Mouse (Mus musculus): ENCODE data around the gene Pfkfb4.

GRCm38 (mm10) chr9:108991428-108992084 is at the start of gene Pfkfb4:
- TF ChIP-seq MAFK (IDR thresholded peaks at IDR 0.05; ENCODE audit: insufficient read depth, low read depth, low read length): no peak
- no peak for TF ChIP-seq CHD2 (IDR thresholded peaks at IDR 0.05; ENCODE audit: low read depth, low read length)
- TF ChIP-seq ZC3H11A (IDR thresholded peaks at IDR 0.05; ENCODE audit: borderline replicate concordance, low read depth, low read length): no peak
